Mouse (Mus musculus) hindbrain, embryonic 16.5 days (tissue): Measurements from ENCODE around the gene Galnt16. TPM values are rescaled to one million over a fixed set of nuclear protein-coding genes. Genes with fewer than 3 reads are reported as not detected.

ENCODE experiments used
- ATAC-seq: fragments of 200-750 bp; cut with Nextera tagmentation; 2 replicates; pipeline ENCODE4 v1.8.0; 2017; ENCODE audit warnings: moderate TSS enrichment, moderate library complexity
- H3K27ac ChIP-seq: fragments of 300-500 bp; sonication (generic); 2 replicates; pipeline ENCODE4 v1.5.1; 2014; ENCODE audit warnings: low read depth, mild to moderate bottlenecking, control low read depth, low read length, moderate library complexity
- H3K27me3 ChIP-seq: fragments of 300-500 bp; sonication (generic); replicated peaks from 2 replicates; pipeline ENCODE4 v1.6.1; 2014; ENCODE audit warnings: low read length; ENCODE audit not compliant: control insufficient read depth, insufficient read depth
- H3K36me3 ChIP-seq: fragments of 300-500 bp; sonication (generic); 2 replicates; pipeline ENCODE4 v1.6.1; 2014; ENCODE audit warnings: mild to moderate bottlenecking, low read length, moderate library complexity, mixed read lengths; ENCODE audit not compliant: control insufficient read depth, insufficient read depth
- H3K4me1 ChIP-seq: fragments of 300-500 bp; sonication (generic); 2 replicates; pipeline ENCODE4 v1.6.1; 2014; ENCODE audit warnings: low read depth, low read length; ENCODE audit not compliant: control insufficient read depth, insufficient read depth
- H3K4me2 ChIP-seq: fragments of 300-500 bp; sonication (generic); 2 replicates; pipeline ENCODE4 v1.6.1; 2014; ENCODE audit warnings: mild to moderate bottlenecking, low read length, control low read depth, moderate library complexity
- H3K4me3 ChIP-seq: fragments of 300-500 bp; sonication (generic); 2 replicates; pipeline ENCODE4 v1.5.1; 2014; ENCODE audit warnings: mild to moderate bottlenecking, low read length, control low read depth, moderate library complexity
- H3K9ac ChIP-seq: fragments of 300-500 bp; sonication (generic); 2 replicates; pipeline ENCODE4 v1.6.1; 2014; ENCODE audit warnings: low read depth, mild to moderate bottlenecking, control low read depth, low read length, moderate library complexity
- H3K9me3 ChIP-seq: fragments of 300-500 bp; sonication (generic); 2 replicates; pipeline ENCODE4 v1.6.1; 2014; ENCODE audit warnings: mild to moderate bottlenecking, low read length, moderate library complexity; ENCODE audit not compliant: control insufficient read depth
- WGBS: fragments of 180-500 bp; shearing (Covaris S2); extraction: QIAGEN DNeasy Blood & Tissue Kit; methylation state at CpG from one replicate; pipeline ENCODE4 v1.1.7; 2014; 5-methylcytosine and 5-hydroxymethylcytosine counted together
- polyA plus RNA-seq: library from polyadenylated mRNA; unstranded; fragments of >200 nt; fragmentation: Nextera tagmentation; extraction: Ambion mirVana; gene quantifications from 2 replicates; pipeline ENCODE4 v1.2.1, GENCODE M21; 2015

Galnt16 gene
- polyA plus RNA-seq, 1 experiment from 2014 or later = 34.0 TPM

DNA sequence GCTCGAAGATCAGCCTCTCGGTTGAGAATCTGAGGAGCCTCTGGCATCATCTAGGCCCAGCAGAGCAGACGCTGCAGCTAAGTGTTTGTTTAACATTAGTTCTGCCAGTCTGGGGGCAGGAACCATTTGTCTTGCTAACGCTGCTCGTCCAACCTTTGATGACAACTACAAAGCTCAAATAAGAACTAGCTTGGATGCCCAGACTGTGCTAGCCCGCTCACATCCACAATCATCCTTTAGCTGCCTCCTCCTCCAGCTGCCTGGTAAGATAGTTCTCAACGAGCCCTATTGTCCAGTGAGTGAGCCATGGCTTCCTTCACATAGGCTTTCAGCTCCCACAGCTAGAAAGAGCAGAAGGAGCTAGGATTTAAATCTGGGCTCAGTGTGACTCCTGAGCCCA, 80.2 kb downstream of the Galnt16 start:
- WGBS = 25% methylated on average over 7 of the region's 7 CpGs
- H3K4me2 ChIP-seq = no peak overlapping the region
- no peak for ATAC-seq
- H3K9me3 ChIP-seq = no peaks in the 10 kb centered on the region
- H3K36me3 ChIP-seq = 0 out of 2 replicates have a peak, but pooled peaks cover 2% of the 10 kb centered on the region
- H3K27me3 ChIP-seq = no peaks in the 10 kb centered on the region
- peaks cover 4% of the 10 kb centered on the region for H3K4me1 ChIP-seq
- no peak overlapping the region for H3K9ac ChIP-seq
- H3K4me3 ChIP-seq = no peak overlapping the region
- peak overlapping the region; percentile 73 for H3K27ac ChIP-seq

- WGBS = 32% methylated on average over 6 of the region's 6 CpGs
- Histone ChIP-seq H3K4me2 (no peak overlapping the region), H3K9me3 (no peaks in the 10 kb centered on the region), H3K27me3 (no peaks in the 10 kb centered on the region), H3K27ac (peak overlapping the region; percentile 73), H3K4me3 (no peak overlapping the region), H3K36me3 (0 out of 2 replicates have a peak, but pooled peaks cover 2% of the 10 kb centered on the region), H3K4me1 (peaks cover 8% of the 10 kb centered on the region), H3K9ac (no peak overlapping the region)
- peak; percentile 83 for ATAC-seq
Measured at GRCm38 (mm10) chr12:80598756-80599155, 80.7 kb downstream of the Galnt16 start.

DNA sequence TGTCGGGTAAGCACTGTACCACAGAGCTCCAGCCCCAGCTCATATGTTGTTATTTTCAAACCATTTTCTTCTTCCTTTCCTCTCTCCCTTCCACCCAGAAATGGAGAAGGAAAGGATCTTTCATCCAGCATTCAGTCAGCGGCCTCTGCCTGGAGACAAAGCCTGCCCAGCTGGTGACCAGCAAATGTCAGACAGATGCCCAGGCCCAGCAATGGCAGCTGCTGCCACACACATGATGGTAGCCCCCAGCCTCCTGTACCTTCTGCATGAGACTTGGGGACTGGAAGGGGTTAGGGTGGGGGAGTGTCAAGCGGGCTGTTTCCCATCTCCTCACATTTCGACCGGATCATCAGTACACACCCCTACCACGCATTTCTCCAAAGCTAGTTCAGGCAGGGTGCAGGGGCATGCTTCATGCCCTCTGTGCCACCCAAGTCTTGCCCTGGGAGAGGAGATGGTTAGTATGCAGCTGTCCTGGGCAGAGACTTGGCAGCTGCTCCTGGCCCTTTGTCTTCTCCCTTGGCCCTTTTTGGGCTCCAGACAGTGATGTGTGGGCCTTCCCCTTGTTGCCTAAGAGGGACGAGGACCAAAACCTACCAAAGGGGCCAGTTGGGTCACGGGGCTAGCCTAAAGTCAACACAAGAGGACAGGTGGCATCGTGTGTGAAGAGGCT, 83.7 kb downstream of the Galnt16 start:
- Histone ChIP-seq H3K27ac (no peak overlapping the region), H3K4me3 (no peak overlapping the region), H3K4me2 (no peak overlapping the region), H3K36me3 (0 out of 2 replicates have a peak, but pooled peaks cover 2% of the 10 kb centered on the region), H3K4me1 (peaks cover 17% of the 10 kb centered on the region), H3K9ac (no peak overlapping the region), H3K27me3 (no peaks in the 10 kb centered on the region), H3K9me3 (no peaks in the 10 kb centered on the region)
- WGBS = 79% methylated on average over 9 of the region's 9 CpGs
- ATAC-seq = no peak

- Histone ChIP-seq H3K4me1 (peaks cover 17% of the 10 kb centered on the region), H3K27me3 (no peaks in the 10 kb centered on the region), H3K27ac (no peak overlapping the region), H3K9ac (no peak overlapping the region), H3K4me2 (no peak overlapping the region), H3K9me3 (no peaks in the 10 kb centered on the region), H3K4me3 (no peak overlapping the region), H3K36me3 (0 out of 2 replicates have a peak, but pooled peaks cover 2% of the 10 kb centered on the region)
- ATAC-seq = no peak
- WGBS = 97% methylated on average over 5 of the region's 5 CpGs
Measured at GRCm38 (mm10) chr12:80602432-80602831, 84.4 kb downstream of the Galnt16 start.

DNA sequence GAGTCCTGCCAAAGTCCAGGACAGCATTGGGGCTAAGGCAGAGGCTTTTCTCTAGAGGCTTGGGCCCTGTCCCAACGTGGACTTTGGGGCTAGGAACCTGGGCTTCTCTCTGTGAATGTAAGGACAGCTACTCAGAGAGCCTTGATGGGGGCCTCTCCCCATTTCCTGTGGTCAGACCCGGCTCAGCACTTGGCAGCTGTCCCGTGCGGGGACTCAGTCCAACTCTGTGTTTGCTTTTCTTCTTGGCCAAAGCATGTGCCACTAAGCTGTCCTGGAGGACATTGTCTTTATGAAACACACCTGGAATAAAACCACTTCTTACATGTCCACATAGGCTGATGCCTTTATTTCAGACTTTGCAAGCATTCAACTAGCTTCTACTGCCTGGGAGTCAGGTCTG, 85.5 kb downstream of the Galnt16 start:
- no peak overlapping the region for H3K4me2 ChIP-seq
- WGBS = 46% methylated on average over 4 of the region's 4 CpGs
- no peaks in the 10 kb centered on the region for H3K27me3 ChIP-seq
- peak overlapping the region; percentile 49 for H3K27ac ChIP-seq
- ATAC-seq = 0 out of 2 replicates have a peak, but pooled peaks have one; percentile 24
- no peak overlapping the region for H3K4me3 ChIP-seq
- 0 out of 2 replicates have a peak, but pooled peaks cover 2% of the 10 kb centered on the region for H3K36me3 ChIP-seq
- H3K4me1 ChIP-seq = peaks cover 14% of the 10 kb centered on the region
- no peak overlapping the region for H3K9ac ChIP-seq
- no peaks in the 10 kb centered on the region for H3K9me3 ChIP-seq

- 0 out of 2 replicates have a peak, but pooled peaks cover 2% of the 10 kb centered on the region for H3K36me3 ChIP-seq
- no peak overlapping the region for H3K4me3 ChIP-seq
- H3K27me3 ChIP-seq = no peaks in the 10 kb centered on the region
- no peaks in the 10 kb centered on the region for H3K9me3 ChIP-seq
- 70% methylated on average over 2 of the region's 2 CpGs for WGBS
- H3K4me2 ChIP-seq = no peak overlapping the region
- no peak overlapping the region for H3K9ac ChIP-seq
- peaks cover 14% of the 10 kb centered on the region for H3K4me1 ChIP-seq
- peak; percentile 48; the same call in 1 of the 2 replicates for ATAC-seq
- H3K27ac ChIP-seq = peak overlapping the region; percentile 49
Measured at GRCm38 (mm10) chr12:80604218-80604617, 86.1 kb downstream of the Galnt16 start.

GRCm38 (mm10) chr12:80608576-80608975, 90.5 kb downstream of the Galnt16 start:
- 89% methylated on average over 1 of the region's 1 CpGs for WGBS
- ATAC-seq = no peak

GRCm38 (mm10) chr12:80609928-80610327, 91.9 kb downstream of the Galnt16 start:
- no peak for ATAC-seq
- Histone ChIP-seq H3K9ac (no peak overlapping the region), H3K27me3 (no peaks in the 10 kb centered on the region), H3K27ac (no peak overlapping the region), H3K4me2 (no peak overlapping the region), H3K4me3 (no peak overlapping the region), H3K36me3 (no peaks in the 10 kb centered on the region), H3K9me3 (no peaks in the 10 kb centered on the region), H3K4me1 (no peaks in the 10 kb centered on the region)
- 78% methylated on average over 3 of the region's 3 CpGs for WGBS

More at GRCm38 (mm10) chr12:80608576-80608975, 90.5 kb downstream of the Galnt16 start:
- Histone ChIP-seq H3K27me3 (no peaks in the 10 kb centered on the region), H3K4me3 (no peak overlapping the region), H3K9me3 (no peaks in the 10 kb centered on the region), H3K9ac (no peak overlapping the region), H3K36me3 (no peaks in the 10 kb centered on the region), H3K4me2 (no peak overlapping the region), H3K27ac (no peak overlapping the region), H3K4me1 (peaks cover 10% of the 10 kb centered on the region)

DNA sequence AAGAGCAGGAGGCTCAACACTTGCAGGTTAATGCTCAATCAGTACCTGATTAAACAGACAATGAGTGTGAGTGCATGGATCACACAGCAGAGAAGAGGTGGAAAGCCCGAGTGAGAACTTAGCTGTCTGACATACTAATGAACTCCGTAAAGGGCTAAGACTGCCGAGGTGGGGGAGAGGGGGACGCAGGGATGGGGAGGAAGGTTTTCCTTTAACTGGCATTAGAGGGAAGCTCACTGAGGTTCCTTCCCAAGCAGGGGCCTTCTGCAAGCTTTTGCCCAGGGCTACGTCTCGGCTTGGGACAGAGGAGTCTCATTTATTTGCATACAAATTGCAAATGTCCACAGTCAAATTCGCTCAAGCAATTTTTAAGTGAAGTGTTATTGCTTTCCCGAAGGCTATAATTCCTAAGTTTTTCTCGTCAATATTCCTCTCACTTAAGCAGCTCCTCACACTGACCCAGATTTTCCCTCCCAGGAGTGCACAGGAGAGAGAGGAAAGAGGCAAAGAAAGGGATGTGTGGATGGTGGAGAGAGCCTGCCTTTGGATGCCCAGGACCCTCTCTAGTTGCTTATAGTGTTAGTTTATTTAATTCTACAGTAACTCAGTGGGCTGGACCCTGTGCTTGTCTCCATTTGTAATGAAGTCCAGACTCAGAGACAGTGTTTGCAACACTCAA, 94.2 kb downstream of the Galnt16 start:
- peak overlapping the region; percentile 29; the same call in 1 of the 2 replicates for H3K27ac ChIP-seq
- peak; percentile 74 for ATAC-seq
- H3K4me2 ChIP-seq = no peak overlapping the region
- WGBS = 47% methylated on average over 9 of the region's 9 CpGs
- no peaks in the 10 kb centered on the region for H3K9me3 ChIP-seq
- H3K9ac ChIP-seq = no peak overlapping the region
- no peaks in the 10 kb centered on the region for H3K27me3 ChIP-seq
- H3K4me1 ChIP-seq = no peaks in the 10 kb centered on the region
- H3K4me3 ChIP-seq = no peak overlapping the region
- H3K36me3 ChIP-seq = no peaks in the 10 kb centered on the region
